Mouse (Mus musculus) activated CD4-positive, CD25-positive, alpha-beta regulatory T cell, adult 4 months (primary cell): Measurements from ENCODE around the gene Scnm1. TPM values are rescaled to one million over a fixed set of nuclear protein-coding genes. Genes with fewer than 3 reads are reported as not detected.
A peak's percentile ranks its signal among the peaks of the same experiment; 100 is the strongest.

Experiments
- ATAC-seq: one replicate; pipeline ENCODE4 v1.8.0; 2017
- polyA plus RNA-seq, 2 experiments: library from polyadenylated mRNA; unstranded; fragments of 100-300 nt; shearing (Covaris generic); gene quantifications; one replicate each; pipeline ENCODE4 v1.2.1; 2017

Gene Scnm1
- polyA plus RNA-seq, 2 experiments from 2014 or later, result 67.2 to 99.2 TPM

GRCm38 (mm10) chr3:95106338-95107117 lies 27.3 kb downstream of the Scnm1 start, which contains the start of gene Pip5k1a:
TSS of gene Pip5k1a (minus strand) at chr3:95106930.
- peak; percentile 78 for ATAC-seq

- no peak for ATAC-seq
Measured at GRCm38 (mm10) chr3:95105586-95106337, 28.0 kb downstream of the Scnm1 start.

GRCm38 (mm10) chr3:95105121-95105520 lies 28.7 kb downstream of the Scnm1 start:
- ATAC-seq, result no peak

- peak; percentile 66 for ATAC-seq
Measured at GRCm38 (mm10) chr3:95100854-95101253, 33.0 kb downstream of the Scnm1 start.

GRCm38 (mm10) chr3:95088071-95088470 lies 45.7 kb downstream of the Scnm1 start:
- ATAC-seq, result no peak

Other genes starting within 250 kb of the Scnm1 start
- 100 to 1,000 TPM; 148 to 197 TPM for gene Psmb4, start 247.1 kb downstream of the Scnm1 start, polyA plus RNA-seq
- gene Selenbp1, start 201.0 kb downstream of the Scnm1 start, polyA plus RNA-seq, result 1 to 10 TPM; 4.5 to 4.6 TPM
- 10 to 100 TPM in 1 of 2 experiments, 1 to 10 TPM in 1; 10.0 to 12.3 TPM for gene Rfx5, start 179.9 kb downstream of the Scnm1 start, polyA plus RNA-seq
- 10 to 100 TPM in 1 of 2 experiments, 1 to 10 TPM in 1; 9.5 to 10.9 TPM for gene Pi4kb, start 159.3 kb downstream of the Scnm1 start, polyA plus RNA-seq
- gene Zfp687, start 118.6 kb downstream of the Scnm1 start, polyA plus RNA-seq, result 10 to 100 TPM; 11.7 to 14.0 TPM
- 100 to 1,000 TPM; 163 to 246 TPM for gene Psmd4, start 91.4 kb downstream of the Scnm1 start, polyA plus RNA-seq
- gene Pip5k1a, start 27.1 kb downstream of the Scnm1 start, polyA plus RNA-seq, result 10 to 100 TPM; 15.5 to 21.5 TPM
- 10 to 100 TPM; 64.5 to 64.8 TPM for gene Vps72, start 23.0 kb downstream of the Scnm1 start, polyA plus RNA-seq
- 1 to 10 TPM; 2.5 to 3.7 TPM for gene Tmod4, start 9.5 kb downstream of the Scnm1 start, polyA plus RNA-seq
- 10 to 100 TPM; 21.1 to 22.9 TPM for gene Lysmd1, start 77 bp upstream of the Scnm1 start, polyA plus RNA-seq
- gene Tnfaip8l2, start 8.3 kb upstream of the Scnm1 start, polyA plus RNA-seq, result 100 to 1,000 TPM; 216 to 232 TPM
- gene Sema6c, start 26.4 kb upstream of the Scnm1 start, polyA plus RNA-seq, result not detected
- gene Gabpb2, start 83.9 kb upstream of the Scnm1 start, polyA plus RNA-seq, result 10 to 100 TPM; 31.0 to 34.7 TPM
- gene Cdc42se1, start 94.7 kb upstream of the Scnm1 start, polyA plus RNA-seq, result 100 to 1,000 TPM; 258 to 260 TPM
- 10 to 100 TPM; 21.2 to 31.5 TPM for gene Mllt11, start 98.2 kb upstream of the Scnm1 start, polyA plus RNA-seq
- gene Gm128, start 107.6 kb upstream of the Scnm1 start, polyA plus RNA-seq, result 1 to 10 TPM in 1 of 2 experiments, under 1 TPM in 1; 0.40 to 1.1 TPM
- not detected for gene Bnipl, start 117.2 kb upstream of the Scnm1 start, polyA plus RNA-seq
- 10 to 100 TPM; 19.3 to 21.6 TPM for gene Mindy1, start 147.3 kb upstream of the Scnm1 start, polyA plus RNA-seq
- 1 to 10 TPM; 6.3 to 9.7 TPM for gene Prune1, start 148.1 kb upstream of the Scnm1 start, polyA plus RNA-seq
- gene Anxa9, start 173.2 kb upstream of the Scnm1 start, polyA plus RNA-seq, result under 1 TPM in 1 of 2 experiments, not detected in 1; 0.83 TPM
- 100 to 1,000 TPM; 139 to 172 TPM for gene Cers2, start 180.8 kb upstream of the Scnm1 start, polyA plus RNA-seq
- gene Setdb1, start 223.2 kb upstream of the Scnm1 start, polyA plus RNA-seq, result 10 to 100 TPM; 16.9 to 25.5 TPM